8 mouse cellular contexts compared by ENCODE assay signal in the genomic region with DNA sequence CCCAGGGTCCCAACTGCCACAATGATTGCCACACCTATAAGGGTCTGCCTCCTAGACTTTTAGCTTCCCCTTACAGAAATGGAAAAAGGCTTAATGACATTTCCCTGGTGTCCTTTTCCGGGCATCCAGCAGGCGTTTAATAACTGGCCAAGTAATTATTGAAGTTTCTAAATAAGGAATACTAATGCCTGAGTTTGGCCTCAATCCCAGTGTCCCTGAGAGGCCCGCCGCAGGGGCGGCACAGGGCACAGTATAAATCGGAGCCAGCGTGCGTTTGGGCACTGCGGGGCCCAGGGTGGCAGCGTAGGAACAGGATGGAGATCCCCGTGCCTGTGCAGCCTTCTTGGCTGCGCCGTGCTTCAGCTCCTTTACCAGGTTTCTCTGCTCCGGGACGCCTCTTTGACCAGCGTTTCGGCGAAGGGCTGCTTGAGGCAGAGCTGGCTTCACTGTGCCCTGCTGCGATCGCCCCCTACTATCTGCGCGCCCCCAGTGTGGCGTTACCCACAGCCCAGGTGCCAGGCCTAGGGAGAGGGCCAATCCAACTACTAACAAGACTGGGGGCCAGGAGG. TPM values are rescaled to one million over a fixed set of nuclear protein-coding genes. Genes with fewer than 3 reads are reported as not detected.
A peak's percentile ranks its signal among the peaks of the same experiment; 100 is the strongest.
DNase-seq lines count a peak whose midpoint lies in the region; ATAC-seq and TF ChIP-seq lines count a peak whose summit lies in the region.

No protein-coding gene starts in this region.

- TF ChIP-seq CTCF in forebrain, postnatal 0 days (IDR thresholded peaks at IDR 0.05; ENCODE audit: low read depth) = no peak

- H3K4me2 ChIP-seq in forebrain, postnatal 0 days (ENCODE audit: low read depth) = peak overlapping the region; percentile 75
- peak overlapping the region; percentile 87 for H3K4me2 ChIP-seq in hindbrain, embryonic 12.5 days (replicated peaks)
- H3K4me2 ChIP-seq in limb, embryonic 15.5 days = peak overlapping the region; percentile 96
- H3K4me2 ChIP-seq in midbrain, embryonic 16.5 days (ENCODE audit: low read length) = peak overlapping the region; percentile 88

- H3K27ac ChIP-seq in brown adipose tissue, adult 24 weeks (replicated peaks; ENCODE audit: low read depth, low read length) = peak overlapping the region; percentile 87
- H3K27ac ChIP-seq in forebrain, postnatal 0 days (ENCODE audit: low read depth, low read length) = peak overlapping the region; percentile 73
- peak overlapping the region; percentile 91 for H3K27ac ChIP-seq in hindbrain, embryonic 12.5 days
- peak overlapping the region; percentile 99 for H3K27ac ChIP-seq in limb, embryonic 15.5 days
- H3K27ac ChIP-seq in midbrain, embryonic 16.5 days (ENCODE audit: low read length) = peak overlapping the region; percentile 79

- no peak for ATAC-seq in forebrain, postnatal 0 days
- ATAC-seq in hindbrain, embryonic 12.5 days (ENCODE audit: low FRiP score) = no peak
- ATAC-seq in limb, embryonic 15.5 days (ENCODE audit: insufficient number of reproducible peaks, low FRiP score, low TSS enrichment, low read depth) = no peak
- no peak for ATAC-seq in midbrain, embryonic 16.5 days

- peak overlapping the region; percentile 44 for H3K9ac ChIP-seq in forebrain, postnatal 0 days
- H3K9ac ChIP-seq in hindbrain, embryonic 12.5 days = peak overlapping the region; percentile 75
- peak overlapping the region; percentile 66 for H3K9ac ChIP-seq in limb, embryonic 15.5 days
- peak overlapping the region; percentile 65 for H3K9ac ChIP-seq in midbrain, embryonic 16.5 days (ENCODE audit: low read depth, low read length)

- peak; percentile 69 for DNase-seq in cerebellum, adult 11 months
- DNase-seq in cerebellum, postnatal 4 days (ENCODE audit: low spot score in 2 of 2) = no peak
- DNase-seq in forebrain, postnatal 0 days = no peak
- DNase-seq in right cerebral cortex, postnatal 14 days = no peak

- peaks cover 3% of the 10 kb centered on the region for H3K4me1 ChIP-seq in brown adipose tissue, adult 24 weeks (ENCODE audit: control insufficient read depth, insufficient read depth, insufficient read length, low read length)
- H3K4me1 ChIP-seq in forebrain, postnatal 0 days (ENCODE audit: insufficient read depth) = peaks cover 10% of the 10 kb centered on the region; the same call in 1 of the 2 replicates
- H3K4me1 ChIP-seq in hindbrain, embryonic 12.5 days = peaks cover 17% of the 10 kb centered on the region
- peaks cover 23% of the 10 kb centered on the region for H3K4me1 ChIP-seq in limb, embryonic 15.5 days
- peaks cover 12% of the 10 kb centered on the region for H3K4me1 ChIP-seq in midbrain, embryonic 16.5 days (ENCODE audit: control insufficient read depth, insufficient read depth, low read length)

- no peaks in the 10 kb centered on the region for H3K9me3 ChIP-seq in forebrain, postnatal 0 days (ENCODE audit: low read length)
- H3K9me3 ChIP-seq in hindbrain, embryonic 12.5 days (replicated peaks) = no peaks in the 10 kb centered on the region
- no peaks in the 10 kb centered on the region for H3K9me3 ChIP-seq in limb, embryonic 15.5 days
- H3K9me3 ChIP-seq in midbrain, embryonic 16.5 days (replicated peaks; ENCODE audit: control insufficient read depth, low read length, poor library complexity, severe bottlenecking) = no peaks in the 10 kb centered on the region

- peaks cover 36% of the 10 kb centered on the region for H3K36me3 ChIP-seq in forebrain, postnatal 0 days (ENCODE audit: insufficient read depth)
- peaks cover 43% of the 10 kb centered on the region for H3K36me3 ChIP-seq in hindbrain, embryonic 12.5 days
- H3K36me3 ChIP-seq in limb, embryonic 15.5 days = peaks cover 36% of the 10 kb centered on the region
- H3K36me3 ChIP-seq in midbrain, embryonic 16.5 days (ENCODE audit: control insufficient read depth, insufficient read depth, low read length) = peaks cover 19% of the 10 kb centered on the region

- WGBS in forebrain, postnatal 0 days = 2% methylated on average over 23 of the region's 23 CpGs
- 7% methylated on average over 23 of the region's 23 CpGs for WGBS in hindbrain, embryonic 12.5 days
- WGBS in limb, embryonic 15.5 days = under 1% methylated on average over 23 of the region's 23 CpGs
- WGBS in midbrain, embryonic 16.5 days = 7% methylated on average over 23 of the region's 23 CpGs

- peak overlapping the region; percentile 63 for H3K4me3 ChIP-seq in brown adipose tissue, adult 24 weeks (ENCODE audit: insufficient read depth, low read depth, low read length)
- peak overlapping the region; percentile 55 for H3K4me3 ChIP-seq in forebrain, postnatal 0 days (ENCODE audit: low read depth, low read length)
- H3K4me3 ChIP-seq in hindbrain, embryonic 12.5 days = peak overlapping the region; percentile 61
- peak overlapping the region; percentile 79 for H3K4me3 ChIP-seq in limb, embryonic 15.5 days
- peak overlapping the region; percentile 54 for H3K4me3 ChIP-seq in midbrain, embryonic 16.5 days (ENCODE audit: low read depth, low read length)

- H3K27me3 ChIP-seq in forebrain, postnatal 0 days (ENCODE audit: insufficient read depth, low read length) = no peaks in the 10 kb centered on the region
- 0 out of 2 replicates have a peak, but pooled peaks cover 3% of the 10 kb centered on the region for H3K27me3 ChIP-seq in hindbrain, embryonic 12.5 days
- no peaks in the 10 kb centered on the region for H3K27me3 ChIP-seq in limb, embryonic 15.5 days
- H3K27me3 ChIP-seq in midbrain, embryonic 16.5 days (ENCODE audit: control insufficient read depth, insufficient read depth, low read depth, low read length) = no peaks in the 10 kb centered on the region

RNA-seq across cellular contexts. Expression of a gene that starts 1.0 kb away (rescaled TPM):
- 0.95 and 4.2 TPM in 2 replicates for polyA plus RNA-seq in brown adipose tissue, adult 24 weeks (2012; ENCODE audit: insufficient read depth, insufficient read length, missing spikeins)
- total RNA-seq in forebrain, postnatal 0 days (2014; rRNA removed) = 9.0 and 14.8 TPM in 2 replicates
- polyA plus RNA-seq in forebrain, postnatal 0 days (2015; fragmentation: Nextera tagmentation; extraction: Ambion mirVana) = 2.2 and 3.8 TPM in 2 replicates
- polyA plus RNA-seq in hindbrain, embryonic 12.5 days (2016; fragmentation: Nextera tagmentation; extraction: Ambion mirVana) = 11.3 and 12.6 TPM in 2 replicates
- polyA plus RNA-seq in limb, embryonic 15.5 days (2015; fragmentation: Nextera tagmentation; extraction: Ambion mirVana) = 11.3 and 12.1 TPM in 2 replicates
- polyA plus RNA-seq in midbrain, embryonic 16.5 days (2015; fragmentation: Nextera tagmentation; extraction: Ambion mirVana) = 8.2 and 8.5 TPM in 2 replicates

RNA-seq across cellular contexts. Expression of a gene that starts 1.1 kb away (rescaled TPM):
- 49.1 and 64.2 TPM in 2 replicates for polyA plus RNA-seq in brown adipose tissue, adult 24 weeks (2012; ENCODE audit: insufficient read depth, insufficient read length, missing spikeins)
- total RNA-seq in forebrain, postnatal 0 days (2014; rRNA removed) = 2.9 and 4.1 TPM in 2 replicates
- polyA plus RNA-seq in forebrain, postnatal 0 days (2015; fragmentation: Nextera tagmentation; extraction: Ambion mirVana) = 12.7 and 14.0 TPM in 2 replicates
- 5.7 and 7.1 TPM in 2 replicates for polyA plus RNA-seq in hindbrain, embryonic 12.5 days (2016; fragmentation: Nextera tagmentation; extraction: Ambion mirVana)
- 17.6 and 29.4 TPM in 2 replicates for polyA plus RNA-seq in limb, embryonic 15.5 days (2015; fragmentation: Nextera tagmentation; extraction: Ambion mirVana)
- polyA plus RNA-seq in midbrain, embryonic 16.5 days (2015; fragmentation: Nextera tagmentation; extraction: Ambion mirVana) = 7.5 and 11.2 TPM in 2 replicates

RNA-seq across cellular contexts. Expression of a gene that starts 6.5 kb away (rescaled TPM):
- polyA plus RNA-seq in brown adipose tissue, adult 24 weeks (2012; ENCODE audit: insufficient read depth, insufficient read length, missing spikeins) = 19.5 and 23.1 TPM in 2 replicates
- 16.0 and 19.2 TPM in 2 replicates for total RNA-seq in forebrain, postnatal 0 days (2014; rRNA removed)
- 49.5 and 53.0 TPM in 2 replicates for polyA plus RNA-seq in forebrain, postnatal 0 days (2015; fragmentation: Nextera tagmentation; extraction: Ambion mirVana)
- polyA plus RNA-seq in hindbrain, embryonic 12.5 days (2016; fragmentation: Nextera tagmentation; extraction: Ambion mirVana) = 52.4 and 55.2 TPM in 2 replicates
- polyA plus RNA-seq in limb, embryonic 15.5 days (2015; fragmentation: Nextera tagmentation; extraction: Ambion mirVana) = 37.9 and 49.4 TPM in 2 replicates
- polyA plus RNA-seq in midbrain, embryonic 16.5 days (2015; fragmentation: Nextera tagmentation; extraction: Ambion mirVana) = 52.1 and 63.8 TPM in 2 replicates

RNA-seq across cellular contexts. Expression of a gene that starts 10.0 kb away (rescaled TPM):
- polyA plus RNA-seq in brown adipose tissue, adult 24 weeks (2012; ENCODE audit: insufficient read depth, insufficient read length, missing spikeins) = 59.1 and 65.5 TPM in 2 replicates
- total RNA-seq in forebrain, postnatal 0 days (2014; rRNA removed) = 48.8 and 74.3 TPM in 2 replicates
- polyA plus RNA-seq in forebrain, postnatal 0 days (2015; fragmentation: Nextera tagmentation; extraction: Ambion mirVana) = 117 and 129 TPM in 2 replicates
- 80.6 and 87.5 TPM in 2 replicates for polyA plus RNA-seq in hindbrain, embryonic 12.5 days (2016; fragmentation: Nextera tagmentation; extraction: Ambion mirVana)
- polyA plus RNA-seq in limb, embryonic 15.5 days (2015; fragmentation: Nextera tagmentation; extraction: Ambion mirVana) = 83.0 and 85.3 TPM in 2 replicates
- 82.0 and 88.4 TPM in 2 replicates for polyA plus RNA-seq in midbrain, embryonic 16.5 days (2015; fragmentation: Nextera tagmentation; extraction: Ambion mirVana)

RNA-seq across cellular contexts. Expression of a gene that starts 10.0 kb away (rescaled TPM):
- 0.91 and 5.5 TPM in 2 replicates for polyA plus RNA-seq in brown adipose tissue, adult 24 weeks (2012; ENCODE audit: insufficient read depth, insufficient read length, missing spikeins)
- 5.5 and 9.9 TPM in 2 replicates for total RNA-seq in forebrain, postnatal 0 days (2014; rRNA removed)
- polyA plus RNA-seq in forebrain, postnatal 0 days (2015; fragmentation: Nextera tagmentation; extraction: Ambion mirVana) = 3.4 and 5.3 TPM in 2 replicates
- polyA plus RNA-seq in hindbrain, embryonic 12.5 days (2016; fragmentation: Nextera tagmentation; extraction: Ambion mirVana) = 18.1 and 19.5 TPM in 2 replicates
- polyA plus RNA-seq in limb, embryonic 15.5 days (2015; fragmentation: Nextera tagmentation; extraction: Ambion mirVana) = 12.2 and 12.4 TPM in 2 replicates
- polyA plus RNA-seq in midbrain, embryonic 16.5 days (2015; fragmentation: Nextera tagmentation; extraction: Ambion mirVana) = 18.6 and 19.2 TPM in 2 replicates
